Mouse (Mus musculus): ENCODE measurements around the gene Ddb1. TPM values are rescaled to one million over a fixed set of nuclear protein-coding genes. Genes with fewer than 3 reads are reported as not detected.
A peak's percentile ranks its signal among the peaks of the same experiment; 100 is the strongest.

Ddb1 gene
- polyA plus RNA-seq, 1 experiment from 2014 or later, result 277 TPM

GRCm38 (mm10) chr19:10589127-10589857 is 15.8 kb upstream of the Ddb1 start:
- Histone ChIP-seq H3K27me3 (replicated peaks; ENCODE audit: control insufficient read depth, insufficient read depth, low read length) (no peaks in the 10 kb centered on the region), H3K36me3 (ENCODE audit: control insufficient read depth, insufficient read depth) (peaks cover 2% of the 10 kb centered on the region; the same call in 1 of the 2 replicates), H3K4me2 (ENCODE audit: low read length) (no peak overlapping the region), H3K4me3 (replicated peaks; ENCODE audit: low read length) (no peak overlapping the region), H3K27ac (ENCODE audit: low read length) (no peak overlapping the region), H3K4me1 (replicated peaks; ENCODE audit: control insufficient read depth, insufficient read depth, low read length) (no peaks in the 10 kb centered on the region), H3K9ac (replicated peaks; ENCODE audit: low read depth, low read length) (no peak overlapping the region), H3K9me3 (ENCODE audit: control insufficient read depth, low read length) (no peaks in the 10 kb centered on the region)
- no peak for ATAC-seq
- 65% methylated on average over 5 of the region's 5 CpGs for WGBS

- no peak overlapping the region for H3K27ac ChIP-seq (ENCODE audit: low read length)
- H3K4me1 ChIP-seq (replicated peaks; ENCODE audit: control insufficient read depth, insufficient read depth, low read length), result no peaks in the 10 kb centered on the region
- ATAC-seq, result no peak
- peaks cover 5% of the 10 kb centered on the region; the same call in 1 of the 2 replicates for H3K36me3 ChIP-seq (ENCODE audit: control insufficient read depth, insufficient read depth)
- no peak overlapping the region for H3K9ac ChIP-seq (replicated peaks; ENCODE audit: low read depth, low read length)
- H3K4me3 ChIP-seq (replicated peaks; ENCODE audit: low read length), result no peak overlapping the region
- no peak overlapping the region for H3K4me2 ChIP-seq (ENCODE audit: low read length)
- no peaks in the 10 kb centered on the region for H3K9me3 ChIP-seq (ENCODE audit: control insufficient read depth, low read length)
- H3K27me3 ChIP-seq (replicated peaks; ENCODE audit: control insufficient read depth, insufficient read depth, low read length), result no peaks in the 10 kb centered on the region
- 71% methylated on average over 3 of the region's 3 CpGs for WGBS
Measured at GRCm38 (mm10) chr19:10590301-10590700, 14.8 kb upstream of the Ddb1 start.

- Histone ChIP-seq H3K9ac (replicated peaks; ENCODE audit: low read depth, low read length) (no peak overlapping the region), H3K27me3 (replicated peaks; ENCODE audit: control insufficient read depth, insufficient read depth, low read length) (no peaks in the 10 kb centered on the region), H3K27ac (ENCODE audit: low read length) (no peak overlapping the region), H3K4me3 (replicated peaks; ENCODE audit: low read length) (no peak overlapping the region), H3K9me3 (ENCODE audit: control insufficient read depth, low read length) (no peaks in the 10 kb centered on the region), H3K4me2 (ENCODE audit: low read length) (no peak overlapping the region), H3K4me1 (replicated peaks; ENCODE audit: control insufficient read depth, insufficient read depth, low read length) (no peaks in the 10 kb centered on the region), H3K36me3 (ENCODE audit: control insufficient read depth, insufficient read depth) (peaks cover 5% of the 10 kb centered on the region; the same call in 1 of the 2 replicates)
- WGBS, result 91% methylated on average over 6 of the region's 6 CpGs
- no peak for ATAC-seq
Measured at GRCm38 (mm10) chr19:10591659-10592377, 13.3 kb upstream of the Ddb1 start.

GRCm38 (mm10) chr19:10598188-10598587 is 6.9 kb upstream of the Ddb1 start:
- no peak overlapping the region for H3K27ac ChIP-seq (ENCODE audit: low read length)
- ATAC-seq, result no peak
- no peaks in the 10 kb centered on the region for H3K27me3 ChIP-seq (replicated peaks; ENCODE audit: control insufficient read depth, insufficient read depth, low read length)
- H3K4me1 ChIP-seq (replicated peaks; ENCODE audit: control insufficient read depth, insufficient read depth, low read length), result peaks cover 7% of the 10 kb centered on the region
- H3K4me3 ChIP-seq (replicated peaks; ENCODE audit: low read length), result no peak overlapping the region
- H3K4me2 ChIP-seq (ENCODE audit: low read length), result no peak overlapping the region
- H3K9me3 ChIP-seq (ENCODE audit: control insufficient read depth, low read length), result no peaks in the 10 kb centered on the region
- no peak overlapping the region for H3K9ac ChIP-seq (replicated peaks; ENCODE audit: low read depth, low read length)
- 0 out of 2 replicates have a peak, but pooled peaks cover 3% of the 10 kb centered on the region for H3K36me3 ChIP-seq (ENCODE audit: control insufficient read depth, insufficient read depth)
- 46% methylated on average over 3 of the region's 3 CpGs for WGBS

- WGBS, result 93% methylated on average over 2 of the region's 2 CpGs
- H3K36me3 ChIP-seq (ENCODE audit: control insufficient read depth, insufficient read depth), result 0 out of 2 replicates have a peak, but pooled peaks cover 3% of the 10 kb centered on the region
- no peaks in the 10 kb centered on the region for H3K27me3 ChIP-seq (replicated peaks; ENCODE audit: control insufficient read depth, insufficient read depth, low read length)
- no peaks in the 10 kb centered on the region for H3K9me3 ChIP-seq (ENCODE audit: control insufficient read depth, low read length)
- no peak overlapping the region for H3K4me2 ChIP-seq (ENCODE audit: low read length)
- H3K4me1 ChIP-seq (replicated peaks; ENCODE audit: control insufficient read depth, insufficient read depth, low read length), result peaks cover 17% of the 10 kb centered on the region
- H3K27ac ChIP-seq (ENCODE audit: low read length), result no peak overlapping the region
- H3K4me3 ChIP-seq (replicated peaks; ENCODE audit: low read length), result no peak overlapping the region
- ATAC-seq, result no peak
- no peak overlapping the region for H3K9ac ChIP-seq (replicated peaks; ENCODE audit: low read depth, low read length)
Measured at GRCm38 (mm10) chr19:10599648-10600047, 5.5 kb upstream of the Ddb1 start.

GRCm38 (mm10) chr19:10602247-10602769 is 2.8 kb upstream of the Ddb1 start:
- peak overlapping the region; percentile 60 for H3K9ac ChIP-seq (replicated peaks; ENCODE audit: low read depth, low read length)
- no peaks in the 10 kb centered on the region for H3K9me3 ChIP-seq (ENCODE audit: control insufficient read depth, low read length)
- peak; percentile 9 for ATAC-seq
- 2% methylated on average over 6 of the region's 6 CpGs for WGBS
- peak overlapping the region; percentile 51 for H3K4me2 ChIP-seq (ENCODE audit: low read length)
- H3K4me3 ChIP-seq (replicated peaks; ENCODE audit: low read length), result peak overlapping the region; percentile 35
- H3K36me3 ChIP-seq (ENCODE audit: control insufficient read depth, insufficient read depth), result no peaks in the 10 kb centered on the region
- peaks cover 32% of the 10 kb centered on the region for H3K4me1 ChIP-seq (replicated peaks; ENCODE audit: control insufficient read depth, insufficient read depth, low read length)
- H3K27me3 ChIP-seq (replicated peaks; ENCODE audit: control insufficient read depth, insufficient read depth, low read length), result no peaks in the 10 kb centered on the region
- H3K27ac ChIP-seq (ENCODE audit: low read length), result peak overlapping the region; percentile 87

GRCm38 (mm10) chr19:10602787-10603186 is 2.3 kb upstream of the Ddb1 start:
- Histone ChIP-seq H3K36me3 (ENCODE audit: control insufficient read depth, insufficient read depth) (no peaks in the 10 kb centered on the region), H3K9me3 (ENCODE audit: control insufficient read depth, low read length) (no peaks in the 10 kb centered on the region), H3K4me1 (replicated peaks; ENCODE audit: control insufficient read depth, insufficient read depth, low read length) (peaks cover 32% of the 10 kb centered on the region), H3K27me3 (replicated peaks; ENCODE audit: control insufficient read depth, insufficient read depth, low read length) (no peaks in the 10 kb centered on the region), H3K4me2 (ENCODE audit: low read length) (peak overlapping the region; percentile 51), H3K27ac (ENCODE audit: low read length) (peak overlapping the region; percentile 87), H3K9ac (replicated peaks; ENCODE audit: low read depth, low read length) (peak overlapping the region; percentile 60), H3K4me3 (replicated peaks; ENCODE audit: low read length) (peak overlapping the region; percentile 35)
- peak; percentile 71 for ATAC-seq
- 1% methylated on average over 9 of the region's 9 CpGs for WGBS

GRCm38 (mm10) chr19:10603660-10604523 is 1.2 kb upstream of the Ddb1 start:
- 86% methylated on average over 18 of the region's 18 CpGs for WGBS
- H3K9me3 ChIP-seq (ENCODE audit: control insufficient read depth, low read length), result no peaks in the 10 kb centered on the region
- no peaks in the 10 kb centered on the region for H3K27me3 ChIP-seq (replicated peaks; ENCODE audit: control insufficient read depth, insufficient read depth, low read length)
- peaks cover 6% of the 10 kb centered on the region for H3K36me3 ChIP-seq (ENCODE audit: control insufficient read depth, insufficient read depth)
- H3K4me3 ChIP-seq (replicated peaks; ENCODE audit: low read length), result no peak overlapping the region
- no peak overlapping the region; the same call in 1 of the 2 replicates for H3K27ac ChIP-seq (ENCODE audit: low read length)
- no peak overlapping the region for H3K4me2 ChIP-seq (ENCODE audit: low read length)
- no peak overlapping the region for H3K9ac ChIP-seq (replicated peaks; ENCODE audit: low read depth, low read length)
- H3K4me1 ChIP-seq (replicated peaks; ENCODE audit: control insufficient read depth, insufficient read depth, low read length), result peaks cover 32% of the 10 kb centered on the region
- no peak for ATAC-seq

All from forebrain, embryonic 16.5 days (tissue).